Mouse (Mus musculus) forebrain, embryonic 14.5 days (tissue): ENCODE results near the gene A830031A19Rik. TPM values are rescaled to one million over a fixed set of nuclear protein-coding genes. Genes with fewer than 3 reads are reported as not detected.

Source experiments
- ATAC-seq: fragments of 200-750 bp; cut with Nextera tagmentation; 2 replicates; pipeline ENCODE4 v1.8.0; 2017; ENCODE audit warnings: mild to moderate bottlenecking, moderate library complexity
- DNase-seq: peaks from one replicate; pipeline ENCODE4 v3.0.0-alpha.2; 2015; ENCODE audit warnings: low spot score
- H3K27ac ChIP-seq: fragments of 300-500 bp; sonication (generic); 2 replicates; pipeline ENCODE4 v1.5.1; 2014; ENCODE audit warnings: low read depth, mild to moderate bottlenecking, control low read depth, low read length, moderate library complexity
- H3K27me3 ChIP-seq: fragments of 300-500 bp; sonication (generic); replicated peaks from 2 replicates; pipeline ENCODE4 v1.6.1; 2014; ENCODE audit warnings: low read length, control low read depth, mixed read lengths; ENCODE audit not compliant: control insufficient read depth, insufficient read depth
- H3K36me3 ChIP-seq: fragments of 300-500 bp; sonication (generic); 2 replicates; pipeline ENCODE4 v1.6.1; 2014; ENCODE audit warnings: low read length, control low read depth; ENCODE audit not compliant: control insufficient read depth, insufficient read depth
- H3K4me1 ChIP-seq: fragments of 300-500 bp; sonication (generic); 2 replicates; pipeline ENCODE4 v1.6.1; 2014; ENCODE audit warnings: antibody characterized with exemption, low read length, control low read depth; ENCODE audit not compliant: control insufficient read depth, insufficient read depth
- H3K4me2 ChIP-seq: fragments of 300-500 bp; sonication (generic); 2 replicates; pipeline ENCODE4 v1.6.1; 2014; ENCODE audit warnings: mild to moderate bottlenecking, control low read depth, low read length
- H3K4me3 ChIP-seq: fragments of 300-500 bp; sonication (generic); 2 replicates; pipeline ENCODE4 v1.5.1; 2014; ENCODE audit warnings: low read depth, low read length, control low read depth
- H3K9ac ChIP-seq: fragments of 300-500 bp; sonication (generic); 2 replicates; pipeline ENCODE4 v1.6.1; 2014; ENCODE audit warnings: mild to moderate bottlenecking, low read length, control low read depth, moderate library complexity
- H3K9me3 ChIP-seq: fragments of 300-500 bp; sonication (generic); replicated peaks from 2 replicates; pipeline ENCODE4 v1.6.1; 2016; ENCODE audit warnings: low read length, control low read depth, mixed read lengths; ENCODE audit not compliant: control insufficient read depth
- WGBS: fragments of 180-500 bp; shearing (Covaris S2); extraction: QIAGEN DNeasy Blood & Tissue Kit; methylation state at CpG from one replicate; pipeline ENCODE4 v1.1.7; 2014; 5-methylcytosine and 5-hydroxymethylcytosine counted together
- polyA plus RNA-seq: library from polyadenylated mRNA; unstranded; fragments of >200 nt; fragmentation: Nextera tagmentation; extraction: Ambion mirVana; gene quantifications from 2 replicates; pipeline ENCODE4 v1.2.1, GENCODE M21; 2014

The A830031A19Rik gene
- polyA plus RNA-seq, 1 experiment from 2014 or later: 0.32 TPM

DNA sequence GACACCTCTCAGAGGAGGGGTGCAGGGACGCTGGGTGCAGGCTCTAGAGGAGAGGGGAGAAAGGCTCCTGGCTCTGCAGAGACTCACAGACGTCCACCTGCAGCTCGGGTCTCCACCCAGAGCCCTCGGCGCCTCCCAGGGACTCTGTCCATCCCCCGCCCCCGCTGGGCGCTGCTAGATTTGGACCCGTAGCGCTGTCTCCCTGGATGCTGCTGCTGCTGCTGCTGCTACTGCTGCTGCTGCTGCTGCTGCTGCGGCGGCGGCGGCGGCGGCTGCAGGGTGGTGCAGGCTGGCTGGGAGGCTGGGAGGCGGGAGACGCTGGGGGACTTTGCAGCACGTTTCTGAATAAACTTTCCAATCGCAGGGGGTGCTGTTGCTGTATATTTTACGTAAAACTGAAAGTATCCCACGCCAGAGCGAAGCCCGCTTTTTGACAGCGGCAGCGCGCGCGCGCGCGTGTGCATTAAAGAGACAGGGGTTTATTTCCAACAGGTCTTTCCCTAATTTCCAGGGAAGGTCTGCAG, 1.3 kb upstream of the A830031A19Rik start:
- Histone ChIP-seq H3K9ac (peak overlapping the region; percentile 100), H3K4me3 (peak overlapping the region; percentile 91), H3K4me2 (peak overlapping the region; percentile 98), H3K4me1 (peaks cover 14% of the 10 kb centered on the region), H3K27ac (peak overlapping the region; percentile 100), H3K9me3 (no peaks in the 10 kb centered on the region), H3K36me3 (no peaks in the 10 kb centered on the region), H3K27me3 (no peaks in the 10 kb centered on the region)
- peak; percentile 41 for ATAC-seq
- WGBS: under 1% methylated on average over 32 of the region's 32 CpGs
- peak; percentile 97 for DNase-seq

- 0% methylated on average over 17 of the region's 17 CpGs for WGBS
- H3K27me3 ChIP-seq: no peaks in the 10 kb centered on the region
- H3K4me2 ChIP-seq: peak overlapping the region; percentile 98
- H3K9me3 ChIP-seq: no peaks in the 10 kb centered on the region
- peak overlapping the region; percentile 100 for H3K9ac ChIP-seq
- H3K36me3 ChIP-seq: no peaks in the 10 kb centered on the region
- peak overlapping the region; percentile 100 for H3K27ac ChIP-seq
- ATAC-seq: no peak
- DNase-seq: peak; percentile 35
- H3K4me1 ChIP-seq: peaks cover 14% of the 10 kb centered on the region
- H3K4me3 ChIP-seq: peak overlapping the region; percentile 91
These were observed 752 bp upstream of the A830031A19Rik start for GRCm38 (mm10) chr11:24075486-24076126.

DNA sequence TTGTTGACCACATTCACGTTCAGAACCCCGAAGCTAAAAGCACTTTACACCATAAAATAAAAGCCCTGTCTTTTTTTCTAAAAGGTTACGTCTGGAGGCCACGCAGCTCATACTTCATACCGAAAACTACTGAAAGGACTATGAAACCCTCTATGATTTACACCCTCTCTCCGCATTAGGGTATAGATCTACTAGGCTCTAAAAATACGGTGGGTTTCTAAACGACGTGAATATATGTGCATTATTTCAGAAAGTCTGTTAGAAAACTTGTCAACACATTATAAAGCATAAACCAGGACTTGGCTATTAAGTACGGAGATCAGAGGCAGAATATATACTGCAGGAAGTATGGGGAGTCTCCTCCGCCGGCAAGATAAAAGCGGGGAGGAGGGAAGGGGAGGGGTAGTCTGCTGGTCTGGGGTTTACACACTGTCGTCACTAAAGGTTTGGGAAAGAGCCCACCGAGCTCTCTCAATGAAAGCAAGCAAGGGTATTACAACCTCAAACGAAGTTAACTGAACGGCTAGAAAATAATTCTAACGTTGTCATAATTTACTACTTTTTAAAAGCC, 748 bp downstream of the A830031A19Rik start:
- peak overlapping the region; percentile 98 for H3K4me2 ChIP-seq
- ATAC-seq (peak; percentile 27; the same call in 1 of the 2 replicates), DNase-seq (peak; percentile 84)
- peak overlapping the region; percentile 15; the same call in 1 of the 2 replicates for H3K27ac ChIP-seq
- H3K4me3 ChIP-seq: peak overlapping the region; percentile 91
- peak overlapping the region; percentile 100 for H3K9ac ChIP-seq
- WGBS: under 1% methylated on average over 18 of the region's 18 CpGs
- H3K36me3 ChIP-seq: no peaks in the 10 kb centered on the region
- H3K9me3 ChIP-seq: no peaks in the 10 kb centered on the region
- H3K4me1 ChIP-seq: peaks cover 14% of the 10 kb centered on the region
- no peaks in the 10 kb centered on the region for H3K27me3 ChIP-seq

DNA sequence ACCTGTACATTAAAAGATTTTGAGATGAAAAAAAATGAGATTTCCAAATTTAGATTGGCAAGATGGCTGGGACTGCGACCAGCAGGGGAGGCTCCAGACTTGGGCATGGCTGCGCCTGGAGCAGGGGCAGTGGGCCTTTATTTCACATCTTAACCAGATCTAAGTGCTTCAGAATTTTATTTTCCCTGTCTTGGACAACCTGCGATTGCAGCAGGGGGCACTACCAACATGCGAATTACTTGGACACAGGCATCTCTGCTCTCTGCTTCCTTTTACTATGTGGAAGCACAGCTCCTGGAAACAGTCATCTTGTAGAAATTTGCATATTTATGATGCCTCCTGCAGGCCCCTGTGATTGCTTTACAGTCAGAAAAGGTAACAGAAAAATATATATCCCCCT, 9.5 kb downstream of the A830031A19Rik start:
- no peak overlapping the region for H3K27ac ChIP-seq
- no peak overlapping the region for H3K4me3 ChIP-seq
- 31% methylated on average over 4 of the region's 4 CpGs for WGBS

GRCm38 (mm10) chr11:24064221-24064620, 10.6 kb downstream of the A830031A19Rik start:
- Histone ChIP-seq H3K27me3 (no peaks in the 10 kb centered on the region), H3K4me2 (no peak overlapping the region), H3K9ac (no peak overlapping the region), H3K4me3 (no peak overlapping the region), H3K36me3 (no peaks in the 10 kb centered on the region), H3K9me3 (no peaks in the 10 kb centered on the region), H3K4me1 (peaks cover 4% of the 10 kb centered on the region), H3K27ac (no peak overlapping the region)
- 79% methylated on average over 6 of the region's 6 CpGs for WGBS
- no peak for DNase-seq
- ATAC-seq: no peak

More for the DNA sequence above, 9.5 kb downstream of the A830031A19Rik start:
- peak; percentile 74 for DNase-seq
- H3K4me2 ChIP-seq: no peak overlapping the region
- H3K4me1 ChIP-seq: peaks cover 4% of the 10 kb centered on the region
- no peak overlapping the region for H3K9ac ChIP-seq
- peak; percentile 65; the same call in 1 of the 2 replicates for ATAC-seq
- H3K9me3 ChIP-seq: no peaks in the 10 kb centered on the region
- no peaks in the 10 kb centered on the region for H3K36me3 ChIP-seq
- H3K27me3 ChIP-seq: no peaks in the 10 kb centered on the region

DNA sequence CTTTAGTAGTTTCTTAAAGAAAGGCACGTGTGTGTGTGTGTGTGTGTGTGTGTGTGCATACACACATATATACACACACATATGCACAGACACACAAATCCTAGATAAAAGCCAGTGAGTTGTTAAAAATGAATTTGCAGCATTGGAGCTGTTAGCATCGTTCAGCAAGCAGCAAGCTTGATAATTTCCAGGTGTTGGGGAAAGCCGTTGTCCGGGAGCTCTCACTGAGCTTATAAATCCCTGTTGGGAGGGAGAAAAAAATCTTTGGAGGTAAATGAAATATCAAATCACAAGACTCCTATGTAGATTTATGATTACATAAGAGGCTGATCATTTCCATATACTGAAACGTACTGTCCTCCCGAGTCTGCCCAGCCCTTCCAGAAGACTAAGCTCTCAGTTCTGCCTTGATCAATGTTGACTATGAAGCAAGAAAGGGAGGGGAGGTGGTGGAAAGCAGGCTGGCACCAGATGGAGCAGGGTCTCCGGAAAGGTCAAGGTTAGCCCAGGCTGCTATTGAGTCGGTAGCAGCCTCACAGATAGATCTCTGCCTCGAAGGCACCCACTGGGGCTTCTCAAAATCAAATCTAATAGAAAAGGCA, 12.3 kb downstream of the A830031A19Rik start:
- 49% methylated on average over 9 of the region's 9 CpGs for WGBS
- Histone ChIP-seq H3K4me3 (no peak overlapping the region), H3K9me3 (no peaks in the 10 kb centered on the region), H3K4me2 (no peak overlapping the region), H3K27me3 (no peaks in the 10 kb centered on the region), H3K36me3 (no peaks in the 10 kb centered on the region), H3K4me1 (peaks cover 4% of the 10 kb centered on the region), H3K27ac (no peak overlapping the region), H3K9ac (no peak overlapping the region)
- ATAC-seq (no peak), DNase-seq (no peak)

DNA sequence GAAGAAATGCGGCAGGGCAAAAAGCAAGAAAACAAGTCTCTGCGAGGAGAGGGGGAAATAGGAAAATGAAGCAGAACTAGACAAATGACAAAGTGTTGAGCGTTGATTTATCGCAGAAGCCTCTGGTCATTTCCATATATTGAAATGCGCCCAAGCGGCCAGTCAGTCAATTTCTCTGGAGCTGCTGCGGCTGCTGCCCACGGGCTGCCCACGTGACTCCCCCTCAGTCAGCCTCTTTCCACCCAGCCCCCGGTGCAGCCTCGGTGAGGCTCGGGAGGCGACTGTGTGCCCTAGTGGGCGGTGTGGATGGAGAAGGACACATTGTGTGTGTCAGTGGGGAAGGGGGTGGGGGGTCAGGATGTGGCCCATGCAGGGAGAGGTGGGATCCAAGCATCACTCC, 13.0 kb downstream of the A830031A19Rik start:
- Histone ChIP-seq H3K4me1 (peaks cover 4% of the 10 kb centered on the region), H3K9ac (peak overlapping the region; percentile 54), H3K9me3 (no peaks in the 10 kb centered on the region), H3K36me3 (no peaks in the 10 kb centered on the region), H3K27me3 (no peaks in the 10 kb centered on the region), H3K4me2 (peak overlapping the region; percentile 62), H3K4me3 (peak overlapping the region; percentile 29), H3K27ac (no peak overlapping the region)
- 3% methylated on average over 14 of the region's 14 CpGs for WGBS
- peak; percentile 73 for ATAC-seq
- DNase-seq: no peak

- 6% methylated on average over 5 of the region's 5 CpGs for WGBS
- peak overlapping the region; percentile 26; the same call in 1 of the 2 replicates for H3K4me3 ChIP-seq
- no peak for DNase-seq
- H3K4me2 ChIP-seq: peak overlapping the region; percentile 63
- no peaks in the 10 kb centered on the region for H3K9me3 ChIP-seq
- H3K27ac ChIP-seq: no peak overlapping the region
- H3K27me3 ChIP-seq: no peaks in the 10 kb centered on the region
- H3K9ac ChIP-seq: no peak overlapping the region; the same call in 1 of the 2 replicates
- ATAC-seq: no peak
- H3K36me3 ChIP-seq: no peaks in the 10 kb centered on the region
- H3K4me1 ChIP-seq: peaks cover 4% of the 10 kb centered on the region
These were observed 14.4 kb downstream of the A830031A19Rik start for GRCm38 (mm10) chr11:24060428-24060827.
